Mouse (Mus musculus): ENCODE measurements around the gene Chid1.

Chid1 gene

DNA sequence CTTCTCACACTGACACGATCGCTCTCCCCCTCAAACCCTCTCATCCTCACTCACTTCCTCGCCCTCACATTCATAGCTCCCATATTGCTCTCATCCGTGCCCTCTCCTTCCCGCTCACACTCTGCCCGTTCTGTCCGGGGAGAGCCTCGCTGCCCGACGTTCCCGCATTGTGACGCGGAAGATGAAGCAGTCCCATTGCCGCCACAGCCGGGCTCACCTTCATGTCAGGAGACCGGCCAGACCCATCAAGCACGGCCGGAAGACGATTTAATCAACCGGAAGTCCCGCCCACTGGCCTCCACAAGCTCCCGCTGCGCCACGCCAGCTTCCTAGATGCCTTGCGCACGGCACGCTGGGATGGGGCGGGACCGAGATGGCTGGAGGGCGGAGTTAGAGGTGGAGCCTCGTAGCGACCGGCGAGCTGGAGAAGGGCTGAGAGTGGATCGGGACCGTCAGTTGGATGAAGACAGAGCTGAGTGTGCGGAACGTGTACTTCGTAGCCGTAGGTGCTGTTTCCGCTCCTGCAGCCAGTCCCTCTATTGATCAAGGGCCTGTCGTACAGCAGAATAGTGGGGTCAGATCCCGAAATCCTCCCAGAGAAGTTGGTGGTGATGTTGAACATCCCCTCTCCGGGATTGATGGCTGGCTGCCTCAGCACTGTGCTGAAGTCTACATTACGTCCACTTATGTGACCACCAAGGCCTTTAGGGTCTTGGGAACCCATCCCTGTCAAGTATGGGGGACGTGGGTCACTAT, at the start of gene Chid1:
TSS of gene Chid1 (minus strand) at position 302 of the 756 bp plus-strand sequence.
- DNase-seq (ENCODE audit: low spot score): peak; percentile 96

DNA sequence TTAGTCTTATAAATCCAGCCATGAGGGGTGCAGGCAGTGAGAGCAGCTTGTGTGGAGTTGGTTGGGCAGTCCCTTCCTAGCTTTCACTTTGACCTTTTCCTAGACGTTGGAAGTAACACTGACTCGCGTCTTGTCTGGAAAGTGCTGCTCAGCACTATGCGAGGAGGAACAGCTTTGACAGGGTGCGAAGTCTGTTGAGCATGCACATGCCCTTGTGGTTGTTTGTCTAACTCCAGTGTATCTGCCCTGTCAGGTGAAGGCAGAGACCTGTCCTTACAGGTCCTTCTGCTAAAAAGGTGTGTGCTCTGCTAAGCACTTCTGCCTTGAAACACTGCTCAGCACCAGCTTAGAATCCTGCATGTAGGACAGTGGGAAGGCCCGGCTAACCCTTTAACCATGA, 49.2 kb upstream of the Chid1 start:
- DNase-seq (ENCODE audit: low spot score): no peak

DNA sequence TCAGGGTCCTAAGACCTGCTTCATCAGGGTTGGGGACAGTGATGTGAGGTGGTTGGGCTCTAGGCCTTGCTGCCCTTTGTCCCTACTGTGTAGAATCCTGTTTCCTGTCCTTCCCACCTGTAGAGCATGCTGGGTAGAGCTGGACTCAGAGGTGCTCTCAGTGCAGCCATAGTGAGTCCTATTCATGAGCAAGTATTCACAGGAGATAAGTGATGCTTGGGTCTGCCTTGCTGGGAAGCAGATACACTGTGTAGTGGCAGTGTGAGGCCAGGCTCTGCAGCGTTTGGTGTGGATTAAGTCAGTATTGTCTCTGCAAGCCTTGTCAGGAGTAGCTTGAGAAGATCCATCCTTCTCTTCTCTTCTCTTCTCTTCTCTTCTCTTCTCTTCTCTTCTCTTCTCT, 46.2 kb upstream of the Chid1 start:
- DNase-seq (ENCODE audit: low spot score): no peak

DNA sequence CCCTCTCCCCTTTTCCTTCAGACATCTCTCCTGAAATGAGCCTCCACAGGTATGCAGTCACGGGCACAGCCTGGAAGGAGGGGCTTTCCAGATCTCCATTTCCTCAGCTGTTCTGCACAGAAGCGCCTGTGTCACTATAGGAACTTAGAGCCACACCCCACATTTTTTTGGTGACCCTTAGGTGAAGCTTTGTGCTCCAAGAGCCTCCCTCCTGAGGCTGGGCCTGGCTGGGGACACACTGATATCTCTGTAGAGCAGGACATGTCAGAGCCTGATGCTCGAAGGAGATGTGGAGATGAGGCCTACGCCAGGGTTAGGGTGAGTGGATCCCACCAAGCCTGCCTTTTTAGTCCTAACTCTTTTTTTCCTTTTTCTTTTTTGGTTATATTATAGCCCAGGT, 45.6 kb upstream of the Chid1 start:
- DNase-seq (ENCODE audit: low spot score): no peak

DNA sequence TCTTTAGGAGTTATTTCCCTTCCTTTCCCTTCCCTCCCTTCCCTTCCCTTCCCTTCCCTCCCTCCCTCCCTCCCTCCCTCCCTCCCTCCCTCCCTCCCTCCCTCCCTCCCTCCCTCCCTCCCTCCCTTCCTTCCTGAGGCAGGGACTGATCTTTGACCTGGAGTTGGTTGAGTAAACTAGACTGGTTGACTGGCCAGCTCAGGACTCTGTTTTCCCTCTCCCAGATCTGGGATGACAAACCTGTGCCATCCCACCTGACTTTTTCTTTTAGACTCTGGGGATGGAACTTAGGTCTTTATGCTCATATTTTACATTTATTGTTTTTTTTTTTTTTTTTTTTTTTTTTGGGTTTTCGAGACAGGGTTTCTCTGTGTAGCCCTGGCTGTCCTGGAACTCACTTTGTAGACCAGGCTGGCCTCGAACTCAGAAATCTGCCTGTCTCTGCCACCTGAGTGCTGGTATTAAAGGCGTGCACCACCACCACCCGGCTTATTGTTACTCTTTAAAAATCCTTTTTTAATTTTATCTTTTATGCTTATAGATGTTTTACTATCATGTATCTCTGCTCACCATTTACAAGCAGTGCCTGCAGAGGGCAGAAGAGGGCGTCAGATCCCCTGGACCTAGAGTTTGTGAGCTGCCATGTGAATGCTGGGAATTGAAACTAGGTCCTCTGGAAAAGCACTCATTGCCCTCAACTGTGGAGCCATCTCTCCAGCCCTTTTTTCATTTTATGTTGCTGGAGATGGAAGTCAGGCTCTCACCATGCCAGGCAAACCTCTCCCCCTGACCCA, 44.6 kb upstream of the Chid1 start:
- no peak for DNase-seq (ENCODE audit: low spot score)

DNA sequence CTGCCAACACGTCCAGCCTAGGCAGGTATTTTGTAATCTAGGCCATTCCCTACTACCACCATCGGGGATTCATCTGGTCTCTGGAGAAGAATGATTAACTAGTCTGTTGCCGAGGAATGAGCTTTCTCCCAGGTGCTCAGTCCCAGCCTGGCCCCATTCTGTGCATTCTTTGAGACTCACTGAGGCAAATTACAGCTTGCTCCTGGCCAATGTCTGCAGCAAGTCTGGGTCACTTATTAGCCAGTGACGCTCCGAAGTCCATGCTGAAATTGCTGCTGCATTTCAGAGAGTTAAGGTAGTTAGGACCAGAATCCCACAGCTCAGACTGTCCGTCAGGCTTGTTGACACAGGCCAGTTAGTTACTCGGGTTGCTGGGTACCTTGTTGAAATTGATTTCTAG, 41.7 kb upstream of the Chid1 start:
- DNase-seq (ENCODE audit: low spot score): no peak

DNA sequence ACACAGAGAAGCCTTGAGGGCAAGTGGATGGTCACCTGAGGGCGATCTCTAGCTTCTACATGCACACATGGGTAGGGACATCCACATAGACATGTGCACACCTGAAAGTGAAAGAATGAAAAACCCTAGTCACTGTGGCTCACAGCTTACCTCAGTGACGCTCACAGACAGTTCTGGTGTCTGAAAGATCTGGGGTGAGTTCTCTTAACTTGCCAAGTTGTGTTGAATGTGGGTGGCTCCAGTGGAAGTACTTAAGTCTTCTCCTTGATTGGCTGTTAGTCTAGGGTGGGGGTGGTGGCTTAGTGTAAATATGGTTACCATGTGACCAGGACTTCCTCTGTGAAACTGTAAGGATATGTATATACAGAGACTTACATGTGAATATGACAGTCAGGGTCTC, 39.3 kb upstream of the Chid1 start:
- DNase-seq (ENCODE audit: low spot score): no peak

DNA sequence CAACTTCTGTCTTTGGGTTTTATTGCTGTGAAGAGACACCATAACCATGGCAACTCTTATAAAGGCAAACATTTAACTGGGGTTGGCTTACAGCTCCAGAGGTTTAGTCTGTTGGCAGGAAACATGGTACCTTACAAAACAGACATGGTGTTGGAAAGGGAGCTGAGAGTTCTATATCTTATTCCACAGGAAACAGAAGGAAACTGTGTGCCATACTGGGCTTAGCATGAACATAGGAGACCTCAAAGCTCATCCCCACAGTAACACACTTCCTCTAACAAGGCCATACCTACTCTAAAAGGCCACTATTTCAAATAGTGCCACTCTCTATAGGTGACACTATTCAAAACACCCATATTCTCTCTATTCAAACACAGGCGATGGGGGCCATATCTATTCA, 38.9 kb upstream of the Chid1 start:
- no peak for DNase-seq (ENCODE audit: low spot score)

DNA sequence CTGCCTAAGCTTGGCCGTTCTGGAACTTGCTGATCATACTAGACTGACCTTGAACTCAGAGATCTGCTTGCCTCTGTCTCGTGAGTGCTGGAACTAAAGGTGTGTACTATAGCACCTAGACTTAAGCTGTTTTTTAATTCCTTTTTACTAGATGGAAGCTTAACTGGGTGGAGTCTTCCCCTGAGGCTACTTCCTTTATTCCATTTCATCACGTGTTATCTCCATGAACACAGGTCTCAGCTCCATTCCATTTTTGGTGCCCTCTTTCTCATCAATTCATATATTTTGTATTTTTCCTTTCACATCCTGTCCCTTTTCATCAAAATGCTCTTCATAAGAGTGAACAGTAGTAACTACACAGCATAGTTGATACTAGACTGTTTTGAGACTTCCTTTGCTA, 38.1 kb upstream of the Chid1 start:
- DNase-seq (ENCODE audit: low spot score): no peak

DNA sequence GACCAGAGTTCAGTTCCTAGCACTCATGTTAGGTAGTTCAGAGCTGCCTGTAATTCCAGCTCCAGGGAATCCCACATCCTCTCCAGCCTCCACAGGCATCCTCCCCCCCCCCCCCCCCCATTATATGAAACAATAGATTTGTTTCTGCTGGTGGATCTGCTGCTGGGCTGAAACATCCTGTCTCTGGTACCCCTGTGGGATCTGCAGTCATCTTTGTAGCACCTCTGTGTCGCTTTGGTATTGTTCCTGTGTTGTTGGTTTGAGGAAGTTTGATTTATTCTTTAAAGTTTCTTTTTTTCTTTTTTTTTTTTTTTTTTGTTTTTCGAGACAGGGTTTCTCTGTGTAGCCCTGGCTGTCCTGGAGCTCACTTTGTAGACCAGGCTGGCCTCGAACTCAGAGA, 35.8 kb upstream of the Chid1 start:
- no peak for DNase-seq (ENCODE audit: low spot score)

DNA sequence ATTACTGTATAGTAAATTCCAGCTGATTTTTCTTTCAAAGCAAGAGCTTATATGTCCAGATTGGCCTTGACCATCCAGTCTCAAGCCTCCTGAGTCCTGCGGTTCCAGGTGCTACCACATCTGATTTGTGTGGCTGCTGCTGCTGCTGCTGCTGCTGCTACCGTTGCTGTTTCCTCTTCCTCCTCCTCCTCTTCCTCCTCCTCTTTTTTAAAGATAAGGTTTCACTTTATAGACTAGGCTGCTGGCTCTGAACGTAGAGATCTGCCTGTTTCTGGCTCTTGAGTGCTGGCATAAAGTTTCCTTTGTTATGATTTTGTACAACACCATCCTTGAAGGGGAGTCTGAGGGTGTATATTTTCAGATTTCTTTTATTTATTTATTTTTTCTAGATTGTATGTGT, 34.4 kb upstream of the Chid1 start:
- DNase-seq (ENCODE audit: low spot score): no peak

DNA sequence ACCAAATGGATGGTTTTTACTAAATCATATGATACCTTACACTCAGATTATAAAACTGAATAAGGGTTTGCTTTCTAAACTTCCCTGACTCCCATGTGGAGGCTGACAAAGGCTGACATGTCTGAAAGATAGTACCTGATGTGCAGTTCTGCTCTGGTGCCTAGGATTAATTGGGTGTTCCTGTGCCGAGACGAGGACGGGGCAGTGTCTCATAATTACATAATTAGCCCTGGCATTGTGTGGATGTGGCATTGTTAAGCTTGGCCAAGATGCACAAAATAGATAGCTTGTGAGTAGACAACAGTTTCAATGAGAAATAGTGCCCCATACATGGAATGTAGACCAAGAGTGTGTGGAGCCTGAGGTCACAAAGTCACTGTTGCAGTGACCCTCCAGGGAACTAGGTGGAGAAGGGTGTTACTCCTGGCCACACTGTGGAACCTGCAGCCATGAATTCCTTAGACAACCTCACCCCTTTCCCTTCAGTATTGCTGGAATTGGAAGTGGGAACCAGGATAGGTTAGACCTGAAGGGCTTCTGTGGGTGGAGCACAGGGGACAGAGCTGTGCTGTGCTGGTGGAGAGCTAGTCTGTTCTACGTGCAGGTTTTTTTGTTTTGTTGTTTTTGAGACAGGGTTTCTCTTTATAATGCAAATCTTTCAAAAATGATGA, 31.1 kb upstream of the Chid1 start:
- no peak for DNase-seq (ENCODE audit: low spot score)

DNA sequence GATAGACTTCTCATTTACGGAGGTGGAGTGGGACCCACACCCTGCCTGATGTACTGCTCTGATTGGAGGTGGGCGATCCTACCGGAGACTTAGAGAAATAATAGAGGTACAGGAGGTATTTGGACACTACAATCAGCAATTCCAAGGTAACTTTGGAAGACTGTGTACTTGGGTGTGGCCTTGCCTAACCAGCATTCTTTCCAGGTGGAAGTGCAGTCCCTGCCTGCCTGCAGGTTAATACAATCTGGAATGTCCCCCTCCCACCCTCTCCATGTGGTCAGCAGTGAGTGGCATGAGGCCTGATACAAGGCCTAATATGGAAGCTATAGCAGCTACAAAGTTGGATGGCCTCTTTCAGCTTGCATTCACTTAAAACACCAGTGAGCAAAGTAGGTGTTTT, 30.3 kb upstream of the Chid1 start:
- DNase-seq (ENCODE audit: low spot score): no peak

DNA sequence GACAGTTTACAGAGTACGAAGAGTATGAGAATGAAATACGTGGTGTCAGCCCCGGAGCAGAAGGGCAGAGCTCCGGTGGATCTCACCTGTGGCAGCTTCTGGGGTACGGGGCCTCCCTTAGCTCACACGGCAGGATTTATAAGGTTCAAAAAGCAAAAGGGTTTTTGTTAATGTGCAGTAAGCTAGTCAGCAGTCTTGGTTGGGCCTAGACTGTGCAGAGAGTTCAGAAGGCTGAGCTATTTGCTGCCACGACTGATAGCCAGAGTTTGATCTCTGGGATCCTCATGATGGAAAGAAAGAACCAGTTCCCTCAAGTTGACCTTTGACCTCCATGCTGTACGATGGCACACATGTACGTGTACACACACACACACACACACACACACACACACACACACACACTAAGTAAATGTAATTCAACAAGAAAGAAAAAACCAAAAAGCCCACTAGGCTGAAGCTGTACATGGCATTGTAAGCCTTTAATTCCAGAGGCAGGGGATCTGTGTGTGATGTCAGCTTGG, 29.7 kb upstream of the Chid1 start:
- DNase-seq (ENCODE audit: low spot score): no peak

DNA sequence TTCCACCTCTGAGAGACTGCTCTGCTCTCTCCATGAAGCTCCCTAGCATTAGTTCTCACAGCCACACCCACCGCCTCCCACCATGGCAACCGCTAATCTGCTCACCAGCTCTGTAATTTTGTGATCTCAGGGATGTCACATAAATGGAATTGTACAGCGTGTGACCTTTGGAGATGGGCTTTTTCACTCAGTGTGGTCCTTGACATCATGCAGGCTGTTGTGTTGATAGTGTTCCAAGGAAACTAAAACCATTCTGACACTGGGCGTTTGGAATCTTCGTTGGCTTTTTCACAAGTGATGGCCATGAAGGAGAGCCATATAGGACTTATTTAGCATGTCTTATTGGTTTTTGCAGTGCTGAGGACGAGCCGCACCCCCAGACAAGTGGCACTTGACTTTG, 26.9 kb upstream of the Chid1 start:
- DNase-seq (ENCODE audit: low spot score): no peak

DNA sequence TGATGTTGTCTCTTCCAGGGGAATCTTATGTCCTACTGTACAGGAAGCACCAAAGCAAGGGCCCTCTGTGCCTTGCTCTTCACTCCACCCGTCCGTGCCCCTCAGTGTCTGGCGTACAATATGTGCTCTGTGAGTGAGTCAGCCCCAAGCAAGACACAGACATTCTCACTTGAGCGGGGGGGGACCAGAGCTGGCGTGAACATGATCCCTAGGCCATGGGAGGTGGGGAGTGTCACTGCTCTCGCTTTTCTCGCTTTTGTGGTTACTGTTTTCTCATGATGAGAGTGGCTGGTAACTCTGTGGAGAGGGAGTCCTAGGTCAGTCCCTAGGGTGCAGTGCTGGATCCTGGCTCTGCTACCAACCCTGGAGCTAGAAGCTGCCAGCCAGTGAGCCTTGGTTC, 24.9 kb upstream of the Chid1 start:
- DNase-seq (ENCODE audit: low spot score): no peak

DNA sequence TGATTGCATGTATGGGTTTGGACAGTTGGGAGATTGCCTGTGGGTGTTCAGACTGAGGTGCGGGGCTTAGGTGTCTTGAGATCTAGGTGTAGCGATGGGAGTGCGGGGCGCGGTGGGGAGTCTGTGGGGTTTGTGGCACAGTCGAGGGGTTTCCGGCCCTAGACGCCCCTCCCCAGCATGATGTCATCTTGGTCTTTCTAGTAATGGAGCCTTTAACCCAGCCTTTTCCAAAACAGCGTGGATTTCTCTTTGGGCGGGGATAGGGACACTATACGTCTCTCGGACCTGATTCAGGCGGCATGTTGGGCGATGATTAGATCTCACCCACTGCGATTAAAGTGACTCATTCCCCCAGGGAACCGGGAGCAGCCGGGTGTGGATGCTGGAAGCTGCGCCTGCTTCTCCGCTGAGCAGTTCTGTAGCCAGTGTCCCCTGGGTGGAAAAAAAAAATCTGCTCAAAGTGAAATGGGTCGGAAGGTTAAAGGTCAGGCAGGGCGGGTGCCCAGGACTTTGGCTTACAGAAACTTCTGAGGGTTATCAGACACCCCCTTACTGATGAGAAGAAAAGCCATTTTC, 23.3 kb upstream of the Chid1 start:
- DNase-seq (ENCODE audit: low spot score): no peak

DNA sequence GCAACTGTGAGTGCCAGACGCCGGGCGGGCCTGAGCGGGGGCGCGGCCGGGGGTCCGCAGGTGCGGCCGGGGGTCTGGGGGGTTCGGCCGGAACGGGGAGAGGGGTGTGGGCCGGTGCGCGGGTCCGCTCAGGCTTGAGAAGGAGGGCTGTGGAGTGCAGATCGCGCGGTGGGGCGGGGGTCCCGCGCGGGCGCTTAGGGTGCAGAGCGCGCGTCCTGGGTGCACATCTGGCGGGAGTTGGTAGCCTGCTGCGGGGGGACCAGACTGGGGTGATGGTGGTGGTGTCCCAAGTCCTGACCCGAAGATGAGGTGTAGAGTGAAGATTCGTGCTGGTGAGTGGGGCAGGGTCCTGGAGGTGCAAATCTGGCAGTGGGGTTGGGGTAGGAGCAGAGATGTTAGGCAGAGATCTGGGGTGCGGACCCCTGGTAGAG, 22.8 kb upstream of the Chid1 start:
- no peak for DNase-seq (ENCODE audit: low spot score)

DNA sequence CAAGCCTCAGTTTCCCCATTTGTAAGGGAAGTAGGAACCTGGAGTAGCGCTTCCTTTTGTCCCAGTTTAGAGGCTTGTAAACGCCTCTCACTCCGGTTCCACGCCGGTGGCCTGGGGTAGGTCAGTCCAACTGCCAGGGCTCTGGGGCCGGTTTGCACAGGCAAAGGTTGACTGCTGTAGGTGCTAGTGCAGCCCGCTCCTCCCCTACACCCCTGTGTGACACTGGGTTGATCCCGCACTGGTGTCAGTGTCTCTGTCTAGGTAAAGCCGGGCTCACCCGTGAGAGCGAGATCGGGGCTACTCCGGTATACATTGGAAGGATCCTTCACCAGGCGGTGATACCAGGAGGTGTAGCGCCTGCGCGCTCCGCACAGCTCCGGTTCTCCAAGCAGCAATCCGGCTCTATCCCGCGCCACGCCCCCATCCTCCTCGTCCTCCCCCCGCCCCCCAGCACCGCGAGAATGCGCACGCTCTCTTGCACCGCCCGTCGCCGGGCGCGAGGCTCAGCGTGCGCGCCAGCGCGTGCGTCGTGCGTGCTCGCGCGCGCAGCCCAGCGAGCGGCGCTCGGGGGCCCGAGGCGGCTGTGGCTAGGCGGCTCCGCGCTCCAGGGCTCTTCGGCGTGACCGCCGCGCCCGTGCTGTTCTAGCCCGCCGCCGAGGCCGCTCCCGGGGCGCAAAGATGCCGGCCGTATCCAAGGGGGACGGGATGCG, 22.2 kb upstream of the Chid1 start, which contains the start of gene Ap2a2:
TSS of gene Ap2a2 (plus strand) at position 492 of the 710 bp plus-strand sequence.
- DNase-seq (ENCODE audit: low spot score): peak; percentile 62

DNA sequence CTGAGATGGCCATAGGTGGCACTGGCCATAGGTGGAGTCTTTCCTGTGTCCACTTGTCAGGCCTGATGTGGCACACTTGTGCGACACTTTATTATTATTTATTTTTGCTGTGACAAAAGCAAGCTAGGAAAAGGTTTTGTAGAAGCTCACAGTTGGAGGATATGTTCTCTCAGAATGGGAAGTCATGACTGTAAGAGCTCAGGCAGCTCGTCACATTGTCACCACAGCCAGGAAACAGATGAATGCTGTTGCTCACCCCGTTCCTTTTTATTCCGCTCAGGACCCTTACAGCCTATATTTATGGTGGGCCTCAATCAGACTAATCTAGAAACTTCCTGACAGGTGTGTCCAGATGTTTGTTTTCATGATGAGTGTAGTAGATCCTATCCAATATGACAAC, 20.8 kb upstream of the Chid1 start:
- no peak for DNase-seq (ENCODE audit: low spot score)

DNA sequence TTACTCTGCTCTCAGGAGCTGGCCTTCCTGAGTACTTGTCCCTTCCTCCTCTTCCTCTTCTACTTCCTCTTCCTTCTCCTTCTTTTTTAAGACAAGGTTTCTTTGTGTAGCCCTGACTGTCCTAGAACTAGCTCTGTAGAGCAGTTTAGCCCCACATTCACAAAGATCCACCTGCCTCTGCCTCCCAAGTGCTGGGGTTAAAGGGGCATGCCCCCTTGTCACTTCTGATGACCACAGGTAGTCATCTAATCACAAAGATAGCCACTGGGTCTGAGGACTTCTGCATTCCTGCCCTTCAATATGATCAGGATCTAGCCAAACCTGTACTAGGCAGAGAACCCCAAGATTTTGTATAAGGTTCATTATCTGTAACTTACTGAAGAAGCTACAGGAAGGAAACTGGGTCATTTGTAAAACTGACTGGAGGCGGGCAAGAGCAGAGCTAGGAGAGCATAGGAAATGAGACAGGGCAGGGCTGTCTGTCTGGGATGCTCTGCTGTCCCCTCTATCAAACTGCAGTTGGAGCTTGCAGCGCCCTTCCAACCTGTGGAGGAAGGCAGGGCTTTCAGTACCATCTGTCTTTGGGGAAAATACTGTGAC, 20.2 kb upstream of the Chid1 start:
- DNase-seq (ENCODE audit: low spot score): no peak
